Mouse (Mus musculus) kidney, embryonic 15.5 days (tissue): ENCODE results near the gene Mpzl2. TPM values are rescaled to one million over a fixed set of nuclear protein-coding genes. Genes with fewer than 3 reads are reported as not detected.
"Not testable (repeated sequence)": the region's sequence is repeated elsewhere in the genome, so short reads cannot be mapped to it uniquely, and the experiment has no call there.

Experiments used
- ATAC-seq: fragments of 200-750 bp; cut with Nextera tagmentation; replicated peaks from 2 replicates; pipeline ENCODE4 v1.8.0; 2017; ENCODE audit warnings: moderate TSS enrichment; ENCODE audit not compliant: low FRiP score
- H3K27ac ChIP-seq: fragments of 300-500 bp; sonication (generic); 2 replicates; pipeline ENCODE4 v1.5.1; 2015; ENCODE audit warnings: mild to moderate bottlenecking, inconsistent platforms
- H3K27me3 ChIP-seq: fragments of 300-500 bp; sonication (generic); 2 replicates; pipeline ENCODE4 v1.6.1; 2015; ENCODE audit warnings: inconsistent platforms
- H3K36me3 ChIP-seq: fragments of 300-500 bp; sonication (generic); 2 replicates; pipeline ENCODE4 v1.6.1; 2015; ENCODE audit warnings: inconsistent platforms
- H3K4me1 ChIP-seq: fragments of 300-500 bp; sonication (generic); 2 replicates; pipeline ENCODE4 v1.6.1; 2015; ENCODE audit warnings: inconsistent platforms
- H3K4me2 ChIP-seq: fragments of 300-500 bp; sonication (generic); 2 replicates; pipeline ENCODE4 v1.6.1; 2015; ENCODE audit warnings: moderate library complexity, mild to moderate bottlenecking, inconsistent platforms
- H3K4me3 ChIP-seq: fragments of 300-500 bp; sonication (generic); replicated peaks from 2 replicates; pipeline ENCODE4 v1.5.1; 2015; ENCODE audit warnings: mild to moderate bottlenecking, inconsistent platforms
- H3K9ac ChIP-seq: fragments of 300-500 bp; sonication (generic); 2 replicates; pipeline ENCODE4 v1.6.1; 2015; ENCODE audit warnings: mild to moderate bottlenecking, inconsistent platforms
- H3K9me3 ChIP-seq: fragments of 300-500 bp; sonication (generic); replicated peaks from 2 replicates; pipeline ENCODE4 v1.6.1; 2016; ENCODE audit warnings: inconsistent platforms
- WGBS: fragments of 180-500 bp; shearing (Covaris S2); methylation state at CpG from one replicate; pipeline ENCODE4 v1.1.7; 2015; ENCODE audit warnings: mixed read lengths; 5-methylcytosine and 5-hydroxymethylcytosine counted together
- polyA plus RNA-seq: library from polyadenylated mRNA; unstranded; fragments of >200 nt; fragmentation: Nextera tagmentation; extraction: Ambion mirVana; gene quantifications from 2 replicates; pipeline ENCODE4 v1.2.1, GENCODE M21; 2015

Mpzl2 gene
- polyA plus RNA-seq, 1 experiment from 2014 or later: 20.5 TPM

DNA sequence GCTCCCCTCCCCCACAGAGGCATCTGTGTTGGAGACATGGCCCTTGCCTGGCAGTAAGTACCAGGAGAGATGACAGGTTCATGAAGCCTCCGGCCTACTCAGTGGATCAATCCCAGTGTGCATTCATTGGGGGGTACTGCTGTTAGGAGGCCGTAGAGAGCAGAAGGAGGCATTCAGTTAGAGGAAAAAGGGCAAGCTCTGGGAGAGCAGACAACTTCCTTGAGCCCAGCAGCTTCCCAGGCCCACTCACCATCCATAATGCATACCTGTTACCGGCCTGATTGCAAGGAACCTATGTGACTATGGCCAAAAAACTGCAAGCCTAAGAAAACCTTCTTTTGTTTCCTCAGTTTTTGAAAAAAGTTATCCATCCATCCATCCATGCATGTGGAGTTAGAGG, 5.1 kb upstream of the Mpzl2 start:
- peaks cover 21% of the 10 kb centered on the region for H3K27me3 ChIP-seq
- no peak overlapping the region for H3K9ac ChIP-seq
- H3K4me3 ChIP-seq: no peak overlapping the region
- H3K36me3 ChIP-seq: no peaks in the 10 kb centered on the region
- H3K4me1 ChIP-seq: no peaks in the 10 kb centered on the region
- WGBS: 85% methylated on average over 3 of the region's 3 CpGs
- H3K4me2 ChIP-seq: no peak overlapping the region
- H3K9me3 ChIP-seq: no peaks in the 10 kb centered on the region
- H3K27ac ChIP-seq: no peak overlapping the region
- no peak for ATAC-seq

GRCm38 (mm10) chr9:45037803-45038202, 1.8 kb upstream of the Mpzl2 start:
- H3K36me3 ChIP-seq, H3K9ac ChIP-seq, H3K27ac ChIP-seq, H3K4me3 ChIP-seq, H3K9me3 ChIP-seq, H3K4me2 ChIP-seq, ATAC-seq: not testable (repeated sequence)
- H3K27me3 ChIP-seq: peaks cover 47% of the 10 kb centered on the region
- 95% methylated on average over 1 of the region's 1 CpGs for WGBS
- H3K4me1 ChIP-seq: peaks cover 29% of the 10 kb centered on the region

DNA sequence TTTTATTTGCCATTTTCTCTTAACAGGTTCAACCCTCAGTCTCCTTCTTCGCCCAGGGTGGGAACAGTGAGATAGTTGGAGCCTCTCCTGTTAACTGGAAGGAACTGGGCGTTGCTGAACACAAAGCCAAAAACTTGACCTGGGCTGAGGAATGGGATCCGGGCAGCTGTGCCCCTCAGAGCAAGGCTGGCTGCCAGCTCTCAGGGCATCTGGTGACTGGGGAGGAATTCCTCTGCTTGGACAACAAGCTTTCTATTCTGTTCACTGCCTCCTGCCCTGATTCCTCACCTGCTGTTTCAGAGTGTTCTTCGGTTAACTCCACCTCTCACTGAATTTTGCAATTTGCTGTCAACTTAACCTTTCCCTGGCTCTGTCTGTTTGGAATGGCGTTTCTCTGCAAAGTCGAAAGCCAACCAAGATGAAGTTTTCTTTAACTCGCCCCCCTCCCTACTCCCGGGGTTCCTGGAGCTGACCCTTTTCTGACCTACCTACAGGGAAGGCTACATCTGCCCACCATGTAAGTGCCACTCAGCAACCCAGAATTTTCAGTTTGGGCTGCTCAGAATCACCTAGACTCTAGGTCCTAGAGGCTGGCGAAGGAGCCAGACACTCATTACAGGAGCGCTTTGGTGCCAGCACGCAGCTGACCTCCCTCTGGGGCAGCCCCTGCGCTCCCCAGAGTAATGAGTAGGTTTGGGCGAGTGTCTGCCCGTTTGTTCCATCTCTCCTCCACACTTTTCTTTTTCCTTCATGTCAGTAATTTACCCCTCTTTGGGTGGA, 657 bp downstream of the Mpzl2 start:
- H3K27me3 ChIP-seq: peaks cover 67% of the 10 kb centered on the region
- H3K9ac ChIP-seq: no peak overlapping the region
- 15% methylated on average over 14 of the region's 14 CpGs for WGBS

GRCm38 (mm10) chr9:45041131-45041838, 1.7 kb downstream of the Mpzl2 start:
- Histone ChIP-seq H3K36me3 (no peaks in the 10 kb centered on the region), H3K9ac (no peak overlapping the region), H3K4me2 (peak overlapping the region; percentile 49), H3K4me3 (peak overlapping the region; percentile 23; the same call in 1 of the 2 replicates), H3K4me1 (peaks cover 42% of the 10 kb centered on the region), H3K27ac (peak overlapping the region; percentile 88), H3K27me3 (peaks cover 67% of the 10 kb centered on the region), H3K9me3 (no peaks in the 10 kb centered on the region)
- 0 out of 2 replicates have a peak, but pooled peaks have one; percentile 27 for ATAC-seq
- WGBS: 28% methylated on average over 17 of the region's 17 CpGs

More for the DNA sequence above, 657 bp downstream of the Mpzl2 start:
- Histone ChIP-seq H3K4me1 (peaks cover 42% of the 10 kb centered on the region), H3K27ac (peak overlapping the region; percentile 66), H3K36me3 (no peaks in the 10 kb centered on the region), H3K9me3 (no peaks in the 10 kb centered on the region), H3K4me3 (peak overlapping the region; percentile 23), H3K4me2 (peak overlapping the region; percentile 49)
- no peak for ATAC-seq

DNA sequence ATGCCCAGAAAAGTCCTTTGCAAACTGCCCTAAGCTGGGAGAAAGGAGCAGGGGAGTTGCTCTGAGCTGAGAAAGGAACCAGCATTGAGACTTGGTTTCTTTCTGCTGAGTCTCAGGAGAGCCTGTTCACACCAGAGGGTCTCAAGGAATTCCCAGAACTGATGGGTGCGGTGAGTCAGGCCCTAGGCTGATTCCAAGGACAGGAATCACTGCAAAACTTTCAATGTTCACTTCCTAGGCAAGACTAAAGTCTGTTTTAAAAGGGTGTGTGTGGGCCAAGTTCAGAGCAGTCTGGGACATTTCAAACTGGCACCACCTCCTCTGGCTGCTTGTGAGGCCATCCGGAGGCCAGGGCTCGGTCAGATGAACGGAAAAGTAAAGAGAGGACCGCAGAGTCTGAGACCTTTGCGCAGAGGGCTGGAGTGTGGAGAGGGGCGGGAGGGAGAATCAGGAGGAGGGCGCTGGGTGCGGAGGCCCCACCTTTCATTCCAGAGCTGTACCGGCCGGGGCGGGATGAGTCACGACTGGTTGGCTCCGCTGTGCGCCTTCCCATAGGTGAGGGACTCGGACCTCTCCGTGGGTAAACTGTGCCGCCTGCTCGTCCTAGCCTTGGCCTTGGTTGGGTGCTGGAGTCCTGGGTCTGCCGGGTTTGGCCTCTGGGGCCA, 2.6 kb downstream of the Mpzl2 start:
- peak; percentile 93 for ATAC-seq
- peak overlapping the region; percentile 88 for H3K27ac ChIP-seq
- peak overlapping the region; percentile 66 for H3K4me2 ChIP-seq
- WGBS: 2% methylated on average over 20 of the region's 20 CpGs
- H3K4me3 ChIP-seq: peak overlapping the region; percentile 44
- H3K9ac ChIP-seq: peak overlapping the region; percentile 41
- H3K27me3 ChIP-seq: peaks cover 67% of the 10 kb centered on the region
- H3K9me3 ChIP-seq: no peaks in the 10 kb centered on the region
- peaks cover 42% of the 10 kb centered on the region for H3K4me1 ChIP-seq
- no peaks in the 10 kb centered on the region for H3K36me3 ChIP-seq

GRCm38 (mm10) chr9:45042947-45043346, 3.3 kb downstream of the Mpzl2 start:
- H3K27me3 ChIP-seq: peaks cover 67% of the 10 kb centered on the region
- no peaks in the 10 kb centered on the region for H3K36me3 ChIP-seq
- H3K9me3 ChIP-seq: no peaks in the 10 kb centered on the region
- ATAC-seq: peak; percentile 56
- H3K27ac ChIP-seq: peak overlapping the region; percentile 88
- H3K9ac ChIP-seq: peak overlapping the region; percentile 41
- peaks cover 42% of the 10 kb centered on the region for H3K4me1 ChIP-seq
- H3K4me3 ChIP-seq: peak overlapping the region; percentile 44
- H3K4me2 ChIP-seq: peak overlapping the region; percentile 66
- WGBS: 2% methylated on average over 10 of the region's 10 CpGs

- H3K36me3 ChIP-seq: 0 out of 2 replicates have a peak, but pooled peaks cover 7% of the 10 kb centered on the region
- peaks cover 21% of the 10 kb centered on the region for H3K4me1 ChIP-seq
- H3K9me3 ChIP-seq: no peaks in the 10 kb centered on the region
- no peak for ATAC-seq
- no peak overlapping the region for H3K4me2 ChIP-seq
- H3K27me3 ChIP-seq: peaks cover 37% of the 10 kb centered on the region
- no peak overlapping the region for H3K4me3 ChIP-seq
- no peak overlapping the region for H3K27ac ChIP-seq
- WGBS: 85% methylated on average over 16 of the region's 16 CpGs
- H3K9ac ChIP-seq: no peak overlapping the region
Measured at GRCm38 (mm10) chr9:45046973-45047372, 7.4 kb downstream of the Mpzl2 start.

DNA sequence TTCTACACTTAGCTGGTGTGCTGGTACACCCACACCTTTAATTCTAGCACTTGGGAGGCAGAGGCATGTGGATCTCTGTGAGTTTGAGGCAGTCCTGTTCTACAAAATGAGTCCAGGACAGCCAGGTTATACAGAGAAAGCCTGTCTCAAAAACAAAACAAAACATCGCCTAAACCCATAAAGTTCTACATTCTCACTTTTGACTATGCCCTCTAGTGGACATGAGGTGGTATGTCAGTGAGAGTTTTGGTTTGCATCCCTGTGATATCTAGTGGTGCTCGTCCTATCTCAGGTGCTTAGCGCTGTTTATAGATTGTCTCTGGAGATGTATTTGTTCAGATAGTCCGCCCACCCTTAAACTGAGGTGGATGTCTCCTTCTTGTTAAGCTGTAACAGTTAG, 8.9 kb downstream of the Mpzl2 start:
- H3K27ac ChIP-seq: no peak overlapping the region
- 34% methylated on average over 4 of the region's 4 CpGs for WGBS
- no peak overlapping the region for H3K9ac ChIP-seq
- H3K27me3 ChIP-seq: peaks cover 32% of the 10 kb centered on the region
- H3K9me3 ChIP-seq: no peaks in the 10 kb centered on the region
- peaks cover 6% of the 10 kb centered on the region for H3K4me1 ChIP-seq
- H3K36me3 ChIP-seq: 0 out of 2 replicates have a peak, but pooled peaks cover 7% of the 10 kb centered on the region
- H3K4me3 ChIP-seq: no peak overlapping the region
- H3K4me2 ChIP-seq: no peak overlapping the region
- ATAC-seq: no peak

DNA sequence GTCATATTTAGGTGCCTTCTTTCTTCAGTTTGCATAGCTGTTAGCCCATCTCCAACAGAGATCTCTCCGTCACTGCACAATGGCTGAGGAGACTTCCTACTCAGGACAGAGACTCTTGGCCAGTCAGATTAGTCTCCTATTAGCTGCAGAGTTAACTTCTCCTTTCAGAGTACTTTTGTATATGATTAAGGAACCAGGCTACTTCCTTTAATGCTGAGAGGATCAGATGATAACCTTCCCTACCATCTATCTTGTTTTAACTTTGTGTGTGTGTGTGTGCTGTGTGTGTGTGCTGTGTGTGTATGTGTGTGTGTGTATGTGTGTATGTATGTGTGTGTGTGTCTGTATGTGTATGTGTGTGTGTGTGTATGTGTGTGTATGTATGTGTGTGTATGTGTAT, 10.1 kb downstream of the Mpzl2 start:
- no peak overlapping the region for H3K4me2 ChIP-seq
- H3K9ac ChIP-seq: no peak overlapping the region
- H3K36me3 ChIP-seq: 0 out of 2 replicates have a peak, but pooled peaks cover 7% of the 10 kb centered on the region
- no peak overlapping the region for H3K4me3 ChIP-seq
- H3K4me1 ChIP-seq: no peaks in the 10 kb centered on the region
- ATAC-seq: no peak
- WGBS: 88% methylated on average over 1 of the region's 1 CpGs
- H3K27me3 ChIP-seq: peaks cover 24% of the 10 kb centered on the region
- H3K9me3 ChIP-seq: no peaks in the 10 kb centered on the region
- no peak overlapping the region for H3K27ac ChIP-seq

DNA sequence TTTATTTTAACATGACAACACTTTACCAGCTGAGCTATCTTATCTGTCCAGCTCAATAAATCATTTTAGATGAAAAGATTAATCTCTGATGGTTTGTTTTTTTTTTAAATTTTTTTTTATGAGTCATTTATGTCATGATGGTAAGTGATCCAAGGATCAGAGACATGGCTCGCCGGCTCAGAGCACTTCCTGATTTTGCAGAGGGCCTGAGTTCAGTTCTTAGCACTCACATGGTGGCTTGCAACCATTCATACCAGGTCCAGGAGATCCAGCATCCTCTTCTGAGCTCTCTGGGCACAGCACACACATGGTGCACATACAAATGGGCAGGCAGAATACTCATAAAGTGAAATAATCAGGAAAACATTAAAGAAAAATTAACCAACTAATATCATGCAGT, 10.7 kb downstream of the Mpzl2 start:
- ATAC-seq: no peak
- H3K27me3 ChIP-seq: peaks cover 20% of the 10 kb centered on the region
- no peak overlapping the region for H3K4me3 ChIP-seq
- 78% methylated on average over 2 of the region's 2 CpGs for whole genome bisulfite sequencing
- H3K4me2 ChIP-seq: no peak overlapping the region
- H3K9me3 ChIP-seq: no peaks in the 10 kb centered on the region
- H3K4me1 ChIP-seq: no peaks in the 10 kb centered on the region
- H3K9ac ChIP-seq: no peak overlapping the region
- no peak overlapping the region for H3K27ac ChIP-seq
- 0 out of 2 replicates have a peak, but pooled peaks cover 7% of the 10 kb centered on the region for H3K36me3 ChIP-seq

GRCm38 (mm10) chr9:45055082-45055713, 15.6 kb downstream of the Mpzl2 start, which contains the start of gene Mpzl3:
Gene Mpzl3, plus strand, starts transcription at chr9:45055186.
- H3K9ac ChIP-seq: peak within 1 kb of the TSS; percentile 37
- no peaks in the 10 kb centered on the region for H3K4me1 ChIP-seq
- ATAC-seq: peak; percentile 97
- H3K9me3 ChIP-seq: no peaks in the 10 kb centered on the region
- H3K4me3 ChIP-seq: peak within 1 kb of the TSS; percentile 63
- H3K36me3 ChIP-seq: no peaks in the 10 kb centered on the region
- peak within 1 kb of the TSS; percentile 82 for H3K4me2 ChIP-seq
- peaks cover 24% of the 10 kb centered on the region for H3K27me3 ChIP-seq
- under 1% methylated on average over 33 of the region's 33 CpGs for WGBS
- peak within 1 kb of the TSS; percentile 98 for H3K27ac ChIP-seq
